In the genomic region with DNA sequence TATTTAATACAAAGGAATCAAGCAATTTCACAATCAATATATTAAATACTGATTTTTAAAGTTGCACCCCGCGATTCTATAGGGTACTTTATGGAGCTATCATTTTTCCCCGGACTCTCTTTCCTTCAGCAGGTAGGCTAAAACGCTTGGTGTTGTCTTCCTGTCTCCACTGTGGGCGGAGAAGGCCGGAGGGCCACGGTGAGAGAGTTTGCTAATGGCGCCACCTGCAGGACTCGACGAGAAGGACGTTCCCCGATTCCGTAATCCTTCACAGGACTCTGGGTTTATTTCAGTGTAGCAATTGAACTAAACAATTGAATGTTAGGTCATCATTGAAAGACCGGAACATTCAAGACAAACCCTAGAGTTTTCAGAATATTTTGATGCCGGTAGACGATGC, we compare ENCODE assay signal across 8 mouse cellular contexts. TPM values are rescaled to one million over a fixed set of nuclear protein-coding genes. Genes with fewer than 3 reads are reported as not detected.
DNase-seq lines count a peak whose midpoint lies in the region; ATAC-seq lines count a peak whose summit lies in the region.

No protein-coding gene starts in this region.

- WGBS in embryonic facial prominence, embryonic 14.5 days, result 3% methylated on average over 16 of the region's 16 CpGs
- 3% methylated on average over 16 of the region's 16 CpGs for WGBS in midbrain, embryonic 10.5 days

- no peak overlapping the region for H3K9ac ChIP-seq in embryonic facial prominence, embryonic 14.5 days (ENCODE audit: low read depth, low read length)

- no peak overlapping the region; the same call in 1 of the 2 replicates for H3K4me2 ChIP-seq in embryonic facial prominence, embryonic 14.5 days (ENCODE audit: low read depth, low read length)

- H3K4me3 ChIP-seq in embryonic facial prominence, embryonic 14.5 days (ENCODE audit: low read depth, low read length), result no peak overlapping the region
- H3K4me3 ChIP-seq in midbrain, embryonic 10.5 days, result peak overlapping the region; percentile 59; the same call in 1 of the 2 replicates

- DNase-seq in cerebellum, adult 11 months, result peak; percentile 69
- peak; percentile 85 for DNase-seq in adrenal gland, postnatal 14 days
- DNase-seq in embryonic facial prominence, embryonic 14.5 days (ENCODE audit: low spot score), result peak; percentile 79
- peak; percentile 80 to 87 for DNase-seq in heart, postnatal 36 days
- peak; percentile 52 to 79 for DNase-seq in layer of hippocampus, postnatal 25 days (ENCODE audit: extremely low spot score in 1 of 2, low spot score in 1 of 2)
- peak; percentile 82 for DNase-seq in midbrain, embryonic 10.5 days (ENCODE audit: low spot score)
- DNase-seq in right cerebral cortex, postnatal 4 days, result peak; percentile 80

- no peak for ATAC-seq in cerebellum, adult (ENCODE audit: insufficient number of reproducible peaks, low FRiP score, low TSS enrichment)
- peak; percentile 48; the same call in 1 of the 2 replicates for ATAC-seq in embryonic facial prominence, embryonic 14.5 days (ENCODE audit: low read depth)

- intact Hi-C loops in heart, postnatal 36 days (cut with DNase I), result loop anchor here (1.0 to 10.0 kb wide), 6 partner anchors 84 to 708 kb away; no protein-coding TSS in a partner anchor

- H3K9me3 ChIP-seq in embryonic facial prominence, embryonic 14.5 days (ENCODE audit: control insufficient read depth, low read length), result no peaks in the 10 kb centered on the region
- H3K9me3 ChIP-seq in midbrain, embryonic 10.5 days (replicated peaks), result no peaks in the 10 kb centered on the region

- H3K27me3 ChIP-seq in embryonic facial prominence, embryonic 14.5 days (replicated peaks; ENCODE audit: control insufficient read depth, insufficient read depth, low read length), result peaks cover 80% of the 10 kb centered on the region
- peaks cover 96% of the 10 kb centered on the region for H3K27me3 ChIP-seq in midbrain, embryonic 10.5 days (ENCODE audit: low read depth, poor library complexity, severe bottlenecking)

- no peaks in the 10 kb centered on the region for H3K36me3 ChIP-seq in embryonic facial prominence, embryonic 14.5 days (ENCODE audit: control insufficient read depth, insufficient read depth, low read length)
- H3K36me3 ChIP-seq in midbrain, embryonic 10.5 days, result no peaks in the 10 kb centered on the region

- peaks cover 6% of the 10 kb centered on the region; the same call in 1 of the 2 replicates for H3K4me1 ChIP-seq in embryonic facial prominence, embryonic 14.5 days (ENCODE audit: control insufficient read depth, insufficient read depth, low read length)
- H3K4me1 ChIP-seq in midbrain, embryonic 10.5 days, result peaks cover 36% of the 10 kb centered on the region

- H3K27ac ChIP-seq in embryonic facial prominence, embryonic 14.5 days (replicated peaks; ENCODE audit: low read depth, low read length), result no peak overlapping the region
- H3K27ac ChIP-seq in midbrain, embryonic 10.5 days (replicated peaks), result no peak overlapping the region

RNA-seq across cellular contexts. Expression of a gene that starts 12.2 kb away (rescaled TPM):
- not detected in 2 replicates for total RNA-seq in adrenal gland, postnatal 14 days (2021)
- 0.18 and 0.39 TPM in 2 replicates for polyA plus RNA-seq in embryonic facial prominence, embryonic 14.5 days (2014; fragmentation: Nextera tagmentation; extraction: Ambion mirVana)
- total RNA-seq in heart, postnatal 36 days (2021), result not detected
- under 1 TPM in 1 of 2 experiments, not detected in 1; 0.44 TPM for total RNA-seq in layer of hippocampus, postnatal 25 days (2021)
- 3.6 and 4.6 TPM in 2 replicates for polyA plus RNA-seq in midbrain, embryonic 10.5 days (2016; fragmentation: Nextera tagmentation; extraction: Ambion mirVana)
